Mouse (Mus musculus) olfactory bulb, adult 2 months (tissue): ENCODE measurements around the gene Zfp931.

Experiments
- CTCF ChIP-seq: fragments of 200-500 bp; IDR thresholded peaks from 2 replicates; pipeline ENCODE4 v1.5.1; 2012; ENCODE audit warnings: low read depth, mild to moderate bottlenecking, low read length, moderate library complexity; ENCODE audit not compliant: insufficient read depth
- POLR2A ChIP-seq: fragments of 200-500 bp; IDR thresholded peaks from 2 replicates; pipeline ENCODE4 v1.6.1; 2012; ENCODE audit warnings: mild to moderate bottlenecking, low read depth, low read length, moderate library complexity; ENCODE audit not compliant: insufficient read depth

GRCm38 (mm10) chr2:178118801-178119560 lies 40.7 kb upstream of the Zfp931 start, which contains the start of gene Phactr3:
- TF ChIP-seq CTCF (no peak), POLR2A (no peak)
